Mouse (Mus musculus): ENCODE data around the gene Txnl4b.

Gene Txnl4b

GRCm38 (mm10) chr8:109595854-109596253, 30.2 kb downstream of the Txnl4b start:
- peak; percentile 74 for ATAC-seq (ENCODE audit: low TSS enrichment)

GRCm38 (mm10) chr8:109606725-109607124, 41.0 kb downstream of the Txnl4b start:
- ATAC-seq (ENCODE audit: low TSS enrichment): peak; percentile 60

- no peak for ATAC-seq (ENCODE audit: low TSS enrichment)
These were observed 42.0 kb downstream of the Txnl4b start for GRCm38 (mm10) chr8:109607650-109608049.

- peak; percentile 95 for ATAC-seq (ENCODE audit: low TSS enrichment)
These were observed 42.8 kb downstream of the Txnl4b start, which contains the start of gene Dhodh for GRCm38 (mm10) chr8:109608271-109609152. Dhodh (minus strand) TSS chr8:109608673.

DNA sequence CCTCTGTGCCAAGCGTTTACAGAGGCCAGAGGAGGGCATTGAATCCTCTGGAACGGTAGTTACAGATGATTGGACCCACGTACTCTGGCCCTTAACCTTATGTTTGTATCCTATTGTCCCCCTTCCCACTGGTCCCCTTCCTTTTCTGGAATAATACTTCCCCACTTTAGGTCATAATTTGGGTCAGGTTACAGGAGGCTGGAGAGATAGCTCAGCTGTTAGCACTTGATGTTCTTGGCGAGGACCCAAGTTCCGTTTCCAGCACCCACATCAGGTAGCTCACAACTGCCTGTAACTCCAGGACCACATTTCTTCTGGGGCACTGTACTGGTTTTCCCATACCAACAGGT, 43.4 kb downstream of the Txnl4b start:
- ATAC-seq (ENCODE audit: low TSS enrichment): no peak

GRCm38 (mm10) chr8:109614243-109615210, 48.8 kb downstream of the Txnl4b start, which contains the start of gene Pkd1l3:
Pkd1l3 (plus strand) TSS chr8:109614517.
- peak; percentile 96 for ATAC-seq (ENCODE audit: low TSS enrichment)

DNA sequence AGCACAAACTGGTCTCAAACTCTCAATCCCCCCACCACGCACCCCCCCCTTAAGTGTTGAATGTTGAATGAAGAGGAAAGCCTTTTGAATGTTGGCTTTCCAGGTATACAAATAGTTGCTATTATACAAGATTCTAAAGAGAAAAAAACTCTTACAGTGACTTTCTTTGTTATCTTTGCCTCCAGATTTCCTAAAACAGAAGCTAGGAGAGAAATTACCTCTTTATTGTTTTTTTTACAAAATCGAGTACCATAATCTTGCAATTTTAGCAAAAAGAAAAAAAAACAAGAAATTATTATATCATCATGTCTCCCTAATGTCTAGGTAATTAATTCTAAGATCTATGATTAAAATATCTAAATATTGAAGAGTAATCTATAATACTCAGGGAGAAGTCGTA, 49.9 kb downstream of the Txnl4b start:
- ATAC-seq (ENCODE audit: low TSS enrichment): no peak

Data from frontal cortex, adult (tissue).